Mouse (Mus musculus) MN1 (cell line): ENCODE measurements at regions not wholly inside any gene's neighbourhood (a gene's known extent, or its start where the extent isn't known, plus 50 kb on each side); places are given as distances from the start of the nearest gene placed in this dataset.

Experiments
- DNase-seq: peaks from one replicate; pipeline ENCODE4 v3.0.0-alpha.2; 2016; ENCODE audit warnings: low spot score

DNA sequence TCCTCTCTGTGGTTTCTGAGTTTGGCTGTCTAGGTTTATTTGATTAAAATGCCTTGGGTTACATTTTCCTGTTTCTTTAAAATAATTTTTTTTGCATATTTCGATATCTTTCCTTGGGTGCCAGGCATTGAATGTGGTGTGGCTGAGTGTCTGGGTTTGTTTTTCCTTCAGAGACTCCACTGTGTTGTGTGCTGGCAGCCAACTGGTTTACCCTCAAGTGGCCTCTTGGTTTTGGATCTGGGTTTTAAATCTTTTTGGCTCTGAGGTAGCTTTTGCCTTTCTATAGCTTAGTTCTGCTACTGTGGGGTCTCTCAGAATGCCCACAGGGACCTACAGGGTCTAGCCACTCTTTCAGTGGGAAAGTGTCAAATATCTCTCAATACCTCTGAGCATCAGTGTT is 399.2 kb downstream of the Rps24 start:
- no peak for DNase-seq

DNA sequence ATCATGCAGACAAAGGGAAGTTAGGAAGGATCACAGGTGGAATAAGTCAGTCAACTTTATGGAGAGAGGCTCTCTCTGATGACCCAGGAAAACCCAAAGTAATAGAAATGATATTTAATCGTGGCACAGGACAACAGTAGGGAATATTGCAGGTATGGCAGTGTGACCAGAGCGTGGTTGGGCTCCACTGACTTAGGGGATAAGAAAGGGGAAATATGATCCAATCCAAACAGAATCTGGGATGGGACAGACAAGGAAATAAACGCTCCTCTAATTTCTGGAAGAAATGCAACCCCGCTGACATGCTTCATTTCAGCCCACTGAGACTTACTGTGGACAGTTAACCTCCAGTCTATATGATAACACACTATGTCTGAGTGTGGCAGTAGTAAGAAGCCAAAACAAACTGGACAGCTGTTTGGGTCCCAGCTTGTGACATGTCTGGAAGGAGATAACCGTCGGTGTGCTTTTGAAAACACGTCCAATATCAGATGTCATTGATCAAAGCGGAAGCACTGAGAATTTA is 400.0 kb downstream of the Rps24 start:
- DNase-seq = no peak

DNA sequence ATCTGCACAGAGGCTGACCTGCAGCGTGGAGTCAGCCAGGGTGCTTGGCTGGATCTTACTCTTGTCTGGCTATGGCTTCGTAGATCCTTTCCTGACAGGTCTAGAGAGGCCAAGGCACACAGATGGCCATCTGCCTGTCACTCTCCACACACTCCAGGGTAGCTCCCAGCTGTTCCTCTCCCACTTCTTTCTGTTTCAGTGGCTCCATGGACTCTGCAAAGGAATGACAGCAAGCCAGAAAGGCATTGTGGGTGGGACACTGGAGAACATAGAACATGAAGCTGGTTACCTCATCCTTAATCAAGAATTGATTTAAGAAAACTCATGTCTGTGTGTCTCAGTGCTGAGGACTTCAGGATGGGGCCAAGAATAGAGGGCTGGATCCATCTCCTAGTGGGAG is 403.9 kb downstream of the Rps24 start:
- no peak for DNase-seq

DNA sequence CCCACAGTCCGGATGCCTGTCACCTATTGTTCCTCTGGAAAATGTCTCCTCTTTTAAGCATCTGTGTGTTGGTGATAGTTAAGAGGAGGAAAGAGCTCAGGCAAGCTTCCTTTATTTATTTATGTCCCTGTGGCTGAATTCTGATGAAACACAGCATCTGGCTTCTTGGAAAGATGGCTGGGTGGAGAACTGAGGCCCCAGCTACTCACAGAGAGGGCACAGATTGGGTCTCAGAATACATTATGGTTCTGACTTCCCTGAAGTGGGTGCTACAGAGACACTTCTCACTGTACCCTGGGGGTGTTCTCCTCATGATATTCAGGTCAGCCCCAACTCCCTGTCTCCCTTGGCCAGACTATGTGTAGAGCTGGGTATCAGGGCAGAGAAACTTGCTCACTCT is 408.3 kb downstream of the Rps24 start:
- no peak for DNase-seq

DNA sequence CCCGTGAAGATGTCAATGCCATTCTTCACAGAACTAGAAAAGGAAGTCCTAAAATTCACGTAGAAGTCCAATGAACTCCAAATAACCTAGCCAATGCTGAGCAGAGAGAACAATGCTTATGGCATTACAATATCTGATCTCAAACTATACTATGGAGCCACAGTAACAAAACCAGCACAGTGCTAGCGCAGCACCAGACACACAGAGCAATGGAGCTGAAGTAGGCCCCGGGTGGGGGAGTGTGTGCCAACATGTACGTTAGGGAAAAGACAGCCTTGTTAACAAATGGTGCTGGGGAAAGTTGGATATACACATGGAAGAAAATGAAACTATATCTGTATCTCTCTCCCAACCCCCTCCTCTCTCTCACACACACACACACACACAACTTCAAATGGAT is 409.8 kb downstream of the Rps24 start:
- no peak for DNase-seq

DNA sequence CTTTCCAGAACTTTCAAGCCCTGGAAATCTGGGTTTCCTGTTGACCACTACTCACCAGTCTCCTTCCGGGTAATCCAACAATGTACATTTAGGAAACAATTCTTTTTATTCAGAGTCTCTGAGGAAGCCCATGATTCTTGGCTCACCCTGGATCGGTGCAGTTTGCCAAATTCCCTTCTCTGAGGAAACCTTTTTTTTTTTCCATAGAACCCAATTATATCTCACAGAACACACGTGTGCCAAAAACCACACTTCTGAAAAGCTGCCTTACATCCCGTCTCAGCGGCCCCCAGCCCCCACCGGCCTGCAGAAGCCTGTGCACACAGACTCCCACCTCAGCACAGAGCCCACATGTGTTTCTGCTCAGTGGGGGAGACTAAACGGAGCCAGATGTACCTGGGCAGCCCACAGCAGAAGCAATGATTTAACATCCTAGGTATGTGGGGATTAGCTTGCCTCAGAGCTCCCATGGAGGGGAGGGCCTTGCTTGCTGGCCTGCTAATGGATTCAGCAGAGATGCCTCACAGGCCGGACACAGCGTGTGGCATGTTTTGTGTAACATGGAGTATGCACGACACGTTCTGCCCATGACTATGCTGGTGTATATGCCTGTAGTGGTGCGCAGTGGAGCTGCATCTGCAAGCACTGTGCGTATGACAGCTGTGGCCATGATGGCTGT is 413.7 kb downstream of the Rps24 start:
- DNase-seq = no peak

DNA sequence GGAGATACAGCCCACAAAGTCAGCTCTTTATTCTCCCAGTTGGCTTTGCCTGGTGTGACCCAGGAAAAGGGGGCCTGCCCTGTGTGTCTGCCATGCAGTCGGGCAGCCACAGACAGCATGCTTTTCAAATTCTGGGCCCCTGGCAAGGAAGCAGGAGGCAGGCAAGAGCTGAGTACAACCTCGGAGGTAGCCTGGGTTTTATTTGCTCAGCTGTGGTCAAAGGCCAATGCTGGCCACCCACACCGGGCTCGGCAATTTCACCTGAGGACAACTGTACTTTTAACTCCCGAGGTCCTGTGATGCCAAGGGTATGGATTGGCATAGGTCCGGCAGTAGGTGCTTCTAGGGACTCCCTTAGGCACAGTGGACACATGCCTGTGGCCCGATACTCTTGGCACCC is 414.8 kb downstream of the Rps24 start:
- no peak for DNase-seq

DNA sequence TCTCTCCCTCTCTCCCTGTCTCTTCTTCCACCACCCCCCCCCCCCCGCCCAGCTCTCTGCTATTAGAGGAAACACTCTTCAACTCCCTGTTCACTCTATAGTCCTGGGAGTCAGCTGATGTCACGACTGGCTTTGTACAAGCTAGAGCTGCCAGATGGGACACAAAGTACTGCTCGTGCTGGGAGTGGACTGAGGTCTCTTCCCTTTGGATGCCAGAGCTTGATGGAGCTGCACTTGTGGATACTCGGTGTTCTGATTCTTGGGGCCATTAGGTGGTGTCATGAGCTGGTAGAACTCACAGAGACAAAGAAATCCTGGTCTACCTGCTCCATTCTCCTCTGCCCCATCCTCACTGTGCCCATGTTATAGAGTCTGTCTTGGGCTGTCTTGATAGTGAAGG is 415.9 kb downstream of the Rps24 start:
- DNase-seq = peak; percentile 45

DNA sequence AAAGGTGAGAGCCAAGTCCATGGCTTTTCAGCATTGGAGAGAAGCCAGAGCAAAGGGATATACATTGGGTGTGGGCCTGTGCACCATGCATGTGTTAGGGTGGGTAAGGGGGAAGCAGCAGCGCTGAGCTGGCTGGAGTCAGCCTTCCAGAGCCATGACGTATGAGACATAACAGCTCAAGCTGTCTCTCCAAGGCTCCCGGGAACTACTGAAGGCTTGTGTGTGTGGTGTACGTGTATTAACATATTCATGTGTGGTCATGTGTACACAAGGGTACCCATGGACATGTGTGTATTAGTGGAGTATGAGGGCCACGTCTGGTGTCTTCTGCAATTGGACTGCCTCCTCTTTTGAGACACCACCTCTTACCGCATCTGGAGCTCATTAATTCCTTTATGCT is 417.8 kb downstream of the Rps24 start:
- no peak for DNase-seq

DNA sequence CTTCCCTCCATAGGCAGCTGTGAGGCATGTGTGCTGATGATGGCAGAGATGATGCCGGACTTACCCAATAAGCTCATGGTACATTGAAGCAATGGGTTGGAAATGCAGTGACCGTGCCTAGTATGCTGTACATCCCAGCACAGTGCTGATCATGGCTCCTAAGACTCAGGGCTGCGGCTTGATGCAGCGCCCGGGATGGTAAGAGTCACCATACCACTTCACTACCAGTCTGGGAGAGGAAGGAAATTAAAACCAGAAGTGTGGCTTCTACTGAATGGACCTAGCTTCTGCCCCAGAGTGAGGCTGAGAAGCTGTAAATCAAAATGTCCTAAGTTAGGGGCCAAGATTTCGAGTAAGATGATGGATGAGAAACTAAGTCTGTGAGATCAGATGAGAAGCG is 420.0 kb downstream of the Rps24 start:
- no peak for DNase-seq

DNA sequence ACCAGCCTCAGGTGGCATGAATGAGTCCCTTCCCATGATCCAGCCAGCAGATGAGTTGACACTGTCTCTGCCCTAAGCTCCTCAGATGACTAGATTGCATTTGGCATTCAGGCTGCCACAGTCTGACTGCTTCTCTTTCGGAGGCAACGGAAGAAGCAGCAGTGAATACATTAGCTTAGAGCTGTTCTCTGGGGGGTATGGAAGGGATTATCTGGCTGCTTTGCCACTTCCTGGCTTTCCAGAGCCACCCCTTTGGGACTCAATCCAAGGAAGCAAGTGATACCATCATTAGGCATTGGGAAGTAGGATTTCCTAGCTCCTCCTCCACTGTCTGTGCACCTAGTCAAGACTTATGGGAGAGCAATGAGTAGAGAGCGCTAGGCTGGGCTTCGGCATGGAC is 421.5 kb downstream of the Rps24 start:
- peak; percentile 49 for DNase-seq

DNA sequence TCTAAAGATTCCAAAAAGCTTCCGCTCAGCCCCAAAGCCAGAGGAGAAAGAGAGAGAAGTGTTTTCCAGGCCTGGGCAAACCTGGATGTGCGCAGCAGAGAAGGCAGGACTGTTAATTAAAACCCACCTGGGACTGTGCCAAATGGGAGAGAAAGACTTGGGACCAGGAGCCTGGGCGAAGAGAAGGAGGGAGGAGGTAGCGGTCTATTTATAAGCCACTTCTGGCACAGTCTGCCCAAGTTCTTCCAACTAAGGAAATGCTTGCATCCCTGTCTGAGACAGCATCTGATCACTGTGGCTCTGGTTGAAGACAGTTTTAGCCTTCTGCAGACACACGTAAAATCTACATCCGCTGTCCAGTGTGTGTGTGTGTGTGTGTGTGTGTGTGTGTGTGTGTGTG is 424.7 kb downstream of the Rps24 start:
- peak; percentile 61 for DNase-seq

DNA sequence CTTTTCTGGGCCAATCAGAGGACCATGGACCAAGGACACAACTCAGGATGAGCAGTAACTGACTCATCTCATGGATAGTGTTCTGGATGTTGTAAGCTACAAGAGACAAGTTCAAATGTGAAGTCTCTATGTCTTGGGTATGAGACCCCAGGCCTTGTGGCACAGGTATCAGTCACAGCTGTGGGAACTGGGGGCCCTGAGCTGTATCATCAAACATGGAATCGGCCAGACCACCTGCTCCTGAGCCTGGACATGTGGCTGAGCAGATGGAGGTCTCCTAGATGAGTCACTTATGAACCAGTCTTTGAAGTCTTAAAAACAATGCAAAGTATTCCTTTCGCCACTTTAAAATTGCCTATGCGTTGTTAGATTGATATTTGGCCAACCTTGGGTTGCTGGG is 432.1 kb downstream of the Rps24 start:
- DNase-seq = no peak

DNA sequence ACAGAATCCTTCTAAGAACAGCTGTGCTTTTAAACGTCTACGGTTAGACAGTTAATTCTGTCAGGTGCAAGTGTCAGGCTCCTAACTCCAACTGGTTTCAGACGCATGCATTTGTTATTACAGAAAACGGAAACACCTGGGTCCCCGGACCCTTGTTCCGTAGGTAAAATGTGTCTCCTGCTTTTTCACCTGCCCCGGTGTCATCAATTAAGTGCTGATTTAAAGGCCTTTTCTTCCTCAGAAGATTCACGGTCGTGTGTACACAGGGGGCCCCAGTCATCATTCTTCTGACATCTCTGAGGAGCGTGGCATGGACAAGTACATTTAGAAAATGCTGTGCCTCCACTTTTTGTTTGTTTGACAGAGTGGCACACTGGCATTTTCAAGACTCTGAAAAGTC is 435.1 kb downstream of the Rps24 start:
- no peak for DNase-seq

DNA sequence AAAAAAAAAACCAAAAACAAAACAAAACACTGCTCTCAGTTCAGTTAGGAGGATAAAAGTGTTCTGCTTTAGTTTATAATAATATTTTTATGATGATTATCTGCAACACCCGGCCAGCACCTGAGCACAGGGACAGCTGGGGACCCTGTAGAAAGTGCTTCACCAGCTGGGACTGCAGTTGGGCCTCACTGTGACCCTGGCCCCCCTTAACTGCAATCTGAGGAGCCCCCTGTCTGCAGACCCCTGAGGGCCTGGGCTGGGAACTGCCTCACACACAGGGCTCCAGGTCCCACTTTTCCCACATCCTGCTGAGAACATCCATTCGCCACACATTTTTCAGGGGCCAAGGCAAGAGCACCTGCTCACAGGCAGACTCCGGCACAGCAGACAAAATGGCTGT is 437.6 kb downstream of the Rps24 start:
- no peak for DNase-seq

DNA sequence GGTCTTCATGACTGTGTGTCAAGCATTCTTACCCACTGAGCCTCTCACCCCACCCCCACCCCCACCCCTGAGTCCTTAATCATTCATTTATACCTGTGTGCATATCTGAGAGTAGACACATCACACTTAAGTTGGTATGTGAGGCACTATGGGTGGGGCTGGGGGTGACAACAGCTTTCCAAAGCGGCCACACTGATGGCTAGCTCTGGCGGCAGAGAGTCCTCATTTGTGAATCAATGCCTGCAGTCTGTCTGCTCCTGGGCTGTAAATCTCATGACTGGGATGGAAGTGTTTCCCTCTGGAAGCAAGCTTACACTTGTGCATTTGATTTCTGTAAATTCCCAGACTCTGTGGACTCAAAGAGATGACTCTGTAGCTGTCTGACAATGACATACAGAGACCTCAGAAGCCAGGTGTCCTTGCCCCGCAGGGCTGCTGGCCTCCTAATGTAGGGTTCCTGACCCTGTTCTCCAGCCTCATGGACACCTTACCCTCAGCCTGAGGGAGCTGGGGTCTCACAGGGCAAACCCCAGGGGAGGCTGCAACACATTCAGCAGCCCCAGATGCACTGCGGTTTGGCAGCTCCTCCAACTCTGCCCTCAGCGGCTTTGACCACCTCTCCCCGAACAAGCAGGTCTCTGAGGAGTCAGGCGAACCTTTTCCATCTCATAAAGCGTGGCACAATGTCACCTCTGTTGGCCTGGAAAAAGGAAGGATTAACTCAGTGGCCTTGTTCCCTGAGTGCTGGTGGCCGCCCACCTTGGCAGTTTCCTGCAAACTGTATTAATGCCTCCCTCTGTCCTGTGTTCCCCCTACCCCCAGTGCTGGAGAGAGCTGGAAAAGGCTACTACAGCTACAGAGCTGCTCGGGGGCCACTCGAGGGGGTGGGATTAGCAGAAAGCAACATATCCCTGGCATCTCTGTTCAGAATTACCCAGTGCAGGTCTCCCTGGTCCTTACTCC is 439.4 kb downstream of the Rps24 start:
- no peak for DNase-seq

DNA sequence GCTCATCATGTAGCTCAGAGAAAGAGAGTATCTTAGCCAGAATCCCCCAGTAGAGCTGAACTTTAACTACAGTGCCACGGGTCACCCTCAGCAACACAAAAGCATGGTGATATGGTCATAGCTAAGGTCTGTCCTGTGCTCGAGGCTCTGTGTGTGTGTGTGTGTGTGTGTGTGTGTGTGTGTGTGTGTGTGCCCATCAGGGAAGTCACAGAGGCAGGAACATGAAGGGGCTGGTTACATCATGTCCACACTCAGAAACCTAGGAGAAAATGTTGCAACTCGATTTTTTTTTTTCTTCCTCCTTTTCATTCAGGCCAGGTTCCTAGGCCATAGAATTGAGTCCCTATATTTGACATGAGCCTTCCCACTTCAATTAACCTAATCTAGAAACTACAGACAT is 441.8 kb downstream of the Rps24 start:
- no peak for DNase-seq

DNA sequence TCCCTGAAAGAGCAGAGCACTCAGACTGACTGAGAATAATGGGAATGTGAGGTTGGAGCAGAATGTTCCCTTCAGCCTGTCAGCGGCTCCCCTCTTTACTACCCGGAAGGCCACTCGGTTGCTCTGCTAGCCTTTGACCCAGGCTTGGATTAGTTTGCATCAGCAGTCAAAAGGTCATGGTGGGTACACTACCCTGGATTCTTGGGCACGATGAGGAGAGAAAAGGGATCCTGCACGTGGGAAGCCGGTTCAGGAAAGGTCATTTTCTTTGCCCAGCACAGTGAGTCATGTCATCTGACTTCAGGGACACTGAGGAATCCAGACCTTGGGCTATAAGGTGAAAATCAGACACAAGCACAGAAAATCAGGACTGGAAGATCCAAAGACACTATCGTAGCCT is 443.3 kb downstream of the Rps24 start:
- no peak for DNase-seq

DNA sequence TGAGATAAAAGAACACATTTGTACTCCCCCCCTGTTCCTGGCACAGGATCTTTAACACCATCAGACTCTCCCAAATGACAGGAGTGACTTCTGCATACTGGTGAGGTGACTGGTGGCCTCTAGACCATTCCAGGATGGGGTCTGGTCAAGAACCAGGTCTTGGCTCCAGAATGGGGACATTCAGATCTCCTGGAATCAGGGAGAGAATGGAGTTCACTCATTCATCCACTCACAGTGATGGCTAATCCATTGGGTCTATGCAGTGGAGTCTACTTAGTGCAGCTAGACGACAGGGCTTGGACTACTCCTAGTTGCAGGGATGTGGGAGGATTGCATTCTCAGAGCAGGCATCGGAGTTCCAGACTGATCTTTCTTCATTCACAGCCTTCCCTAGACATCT is 451.0 kb downstream of the Rps24 start:
- DNase-seq = no peak

DNA sequence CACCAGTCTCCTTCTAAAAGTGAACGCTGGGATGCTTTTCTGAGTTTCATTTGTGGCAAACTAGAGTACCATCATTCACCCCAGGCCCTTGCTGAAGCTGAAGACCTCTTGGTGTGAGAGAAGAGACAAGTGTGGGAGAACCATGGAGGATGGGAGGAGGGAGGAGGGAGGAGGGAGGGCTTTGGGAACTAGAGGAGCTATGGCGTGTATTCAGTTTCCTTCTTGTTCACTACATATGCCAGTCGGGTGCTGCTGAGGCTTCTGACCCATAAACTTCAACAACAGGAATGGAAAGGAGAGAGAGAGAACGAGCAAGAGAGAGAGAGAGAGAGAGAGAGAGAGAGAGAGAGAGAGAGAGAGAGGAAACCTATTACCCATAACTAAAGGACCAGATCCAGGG is 452.1 kb downstream of the Rps24 start:
- DNase-seq = no peak

DNA sequence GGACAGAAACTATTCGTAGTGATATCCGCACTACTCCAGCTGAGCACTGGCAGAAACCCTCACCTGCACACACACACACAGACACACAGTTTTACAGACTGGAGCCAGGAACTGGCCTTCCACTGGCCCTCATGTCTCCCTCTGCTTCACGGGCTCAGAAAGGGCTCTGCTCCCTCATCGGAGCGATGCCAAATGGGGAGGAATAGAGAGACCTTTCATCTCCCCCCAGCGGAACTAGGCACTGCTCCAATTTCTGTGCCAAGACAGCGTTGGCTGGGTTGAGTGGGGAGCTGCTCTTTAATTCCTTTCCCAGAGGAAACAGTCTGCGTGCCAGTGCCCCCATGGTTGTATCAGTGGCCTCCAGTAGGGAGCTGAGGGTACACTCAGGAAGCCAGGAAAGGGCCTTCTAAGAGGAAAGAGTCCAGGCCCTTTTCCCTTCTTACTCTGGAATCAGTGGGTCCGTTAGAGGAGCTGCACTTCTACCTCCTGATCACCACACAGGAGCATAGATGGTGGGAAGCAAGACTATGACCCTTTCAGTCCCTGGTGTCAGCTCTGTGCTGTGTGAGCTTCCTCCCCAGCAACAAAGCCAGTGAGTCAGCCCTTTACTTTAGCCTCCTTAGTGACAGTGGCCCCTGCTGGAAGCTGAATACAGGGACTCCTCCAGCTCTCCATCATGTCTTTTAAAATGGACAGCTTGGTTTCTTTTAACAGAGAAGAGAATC is 452.7 kb downstream of the Rps24 start:
- peak; percentile 29 for DNase-seq

DNA sequence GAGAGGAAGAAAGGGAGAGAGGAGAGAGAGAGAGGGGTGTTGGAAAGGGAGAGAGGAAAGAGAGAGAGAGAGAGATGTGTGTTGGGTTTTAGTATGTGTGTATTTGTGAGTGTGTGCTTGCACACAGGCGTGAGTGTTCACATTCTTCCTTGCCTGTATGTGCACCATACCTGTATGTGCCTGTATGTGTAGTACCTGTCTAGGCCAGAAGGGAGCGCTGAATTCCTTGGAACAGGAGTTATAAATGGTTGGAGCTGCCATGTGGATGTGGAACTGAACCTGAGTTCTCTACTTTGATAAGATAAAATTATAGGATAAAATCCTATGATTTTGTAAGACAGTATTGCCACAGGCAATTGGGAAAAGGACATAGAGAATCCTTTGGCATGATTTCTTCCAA is 458.8 kb downstream of the Rps24 start:
- no peak for DNase-seq

DNA sequence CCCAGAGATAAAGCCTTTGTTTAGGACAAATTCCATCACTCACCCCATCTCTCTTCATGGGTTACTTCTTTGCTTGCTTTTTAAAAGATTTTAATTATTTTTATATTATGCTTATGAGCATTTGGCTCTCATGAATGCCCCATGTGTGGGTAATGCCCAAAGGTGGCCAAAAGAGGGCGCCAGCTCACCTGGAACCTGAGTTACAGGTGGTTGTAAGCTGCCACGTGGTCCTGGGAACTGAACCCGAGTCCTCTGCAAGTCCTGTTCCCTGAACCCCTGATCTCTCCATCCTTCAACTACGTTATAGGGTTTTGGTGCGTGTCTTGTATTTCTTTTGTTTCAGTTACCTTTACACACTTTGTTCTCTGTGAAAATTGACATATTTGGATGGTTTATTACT is 460.2 kb downstream of the Rps24 start:
- DNase-seq = no peak
